Mouse (Mus musculus): ENCODE results near the gene Lax1.

- TF ChIP-seq CTCF (IDR thresholded peaks at IDR 0.05) (no peak), EP300 (IDR thresholded peaks at IDR 0.05) (no peak)
These were observed 28.4 kb upstream of the Lax1 start for GRCm38 (mm10) chr1:133718296-133718695.
